ENCODE assay signal across 15 mouse cellular contexts in the genomic region with DNA sequence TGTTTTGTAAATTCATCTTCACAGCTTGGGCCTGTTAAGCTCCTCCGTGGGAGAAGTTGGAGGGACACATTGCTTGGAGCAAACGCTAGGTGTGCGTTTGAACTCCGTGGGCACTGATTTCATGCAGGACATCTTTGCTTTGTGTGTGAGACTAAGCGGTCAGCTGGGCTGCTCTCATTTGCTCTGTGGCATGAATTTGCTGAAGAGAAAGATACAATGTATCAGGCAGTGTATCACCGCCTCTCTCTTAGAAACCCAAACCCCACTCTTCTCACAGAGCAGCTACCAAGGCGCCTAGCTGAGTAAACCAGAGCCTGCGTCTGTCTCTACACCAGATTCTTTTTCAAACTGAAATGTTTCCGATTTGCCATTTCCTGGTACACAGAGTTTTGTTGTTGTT.
"Had no signal": no experiment of that assay in that cellular context is flagged by ENCODE, and none has a peak within 500 bp of the region (broad histone marks: within the 10 kb centered on the region; RNA-seq: fewer than 3 reads in every experiment).

No protein-coding gene starts in this region.

- DNase-seq: retina, postnatal 1 day; right cerebral cortex, adult 18-20 months; right cerebral cortex, postnatal 14 days; right cerebral cortex, postnatal 25 days; right cerebral cortex, postnatal 4 days; spleen, adult 18-20 months; thymus, adult 18-20 months; thymus, adult 2 months; thymus, postnatal 14 days; thymus, postnatal 25 days; thymus, postnatal 36 days had no signal

- H3K27me3 ChIP-seq: neural tube, embryonic 12.5 days; neural tube, embryonic 13.5 days; neural tube, embryonic 15.5 days; stomach, embryonic 15.5 days had no signal
